Mouse (Mus musculus) R1 (cell line): ENCODE measurements around the gene Rab3gap2.

ENCODE experiments used
- DNase-seq: peaks from one replicate; pipeline ENCODE4 v3.0.0-alpha.2; 2018; ENCODE audit warnings: low read depth, low spot score

Rab3gap2 gene

DNA sequence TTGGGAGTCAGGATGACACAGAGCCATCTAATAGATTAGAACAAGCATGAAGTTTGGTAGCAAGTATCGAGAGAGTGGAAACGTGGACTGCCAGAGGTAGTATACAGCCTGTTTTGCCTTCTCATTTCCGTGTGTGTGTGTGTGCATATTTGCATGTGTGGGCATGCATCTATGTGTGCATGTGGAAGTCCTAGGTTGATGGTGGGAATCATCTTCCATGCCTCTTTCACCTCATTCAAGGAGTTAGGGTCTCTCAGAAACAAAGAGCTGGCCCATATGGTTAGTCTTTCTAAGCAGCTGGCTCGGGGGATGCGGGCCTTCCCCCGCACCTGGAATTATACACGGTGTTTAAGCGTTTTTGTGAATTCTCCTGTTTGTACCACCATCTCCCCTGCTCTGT is 125.9 kb downstream of the Rab3gap2 start:
- no peak for DNase-seq

DNA sequence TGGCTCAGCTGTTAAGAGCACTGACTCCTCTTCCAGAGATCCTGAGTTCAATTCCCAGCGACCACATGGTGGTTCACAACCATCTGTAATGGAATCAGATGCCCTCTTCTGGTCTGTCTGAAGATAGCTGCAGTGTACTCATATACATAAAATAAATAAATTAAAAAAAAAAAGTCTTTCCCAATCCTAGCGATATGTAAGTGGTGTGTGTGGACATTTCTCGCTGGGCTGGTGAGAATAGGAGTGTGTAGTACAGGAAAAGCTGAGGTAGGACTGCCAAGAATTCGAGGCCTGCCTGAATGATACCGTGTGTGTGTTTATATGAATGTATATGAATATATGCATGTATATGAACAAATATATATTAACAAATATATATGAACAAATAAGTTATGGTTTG is 127.4 kb downstream of the Rab3gap2 start:
- DNase-seq = no peak

GRCm38 (mm10) chr1:185331983-185332430 is 128.1 kb downstream of the Rab3gap2 start, which contains the start of gene Bpnt1:
TSS of gene Bpnt1 (plus strand) at chr1:185332149.
- peak; percentile 90 for DNase-seq

DNA sequence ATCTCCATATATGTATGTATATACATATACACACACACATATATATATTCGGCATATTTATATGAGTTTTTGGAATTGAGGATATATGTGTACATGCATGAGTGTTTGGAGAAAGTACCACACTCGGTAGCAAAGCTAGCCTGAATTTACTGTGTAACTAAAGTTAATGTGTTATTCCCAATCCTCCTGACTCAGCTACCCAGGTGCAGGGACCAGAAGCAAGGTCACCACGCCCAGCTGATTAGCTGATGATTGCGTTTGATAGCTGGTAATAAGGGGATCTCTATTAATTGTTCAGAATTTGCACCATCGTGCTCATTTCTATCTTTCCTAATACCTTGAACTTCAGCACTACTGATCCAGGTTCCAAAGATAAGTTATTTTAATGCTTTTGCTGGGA is 129.7 kb downstream of the Rab3gap2 start:
- no peak for DNase-seq

DNA sequence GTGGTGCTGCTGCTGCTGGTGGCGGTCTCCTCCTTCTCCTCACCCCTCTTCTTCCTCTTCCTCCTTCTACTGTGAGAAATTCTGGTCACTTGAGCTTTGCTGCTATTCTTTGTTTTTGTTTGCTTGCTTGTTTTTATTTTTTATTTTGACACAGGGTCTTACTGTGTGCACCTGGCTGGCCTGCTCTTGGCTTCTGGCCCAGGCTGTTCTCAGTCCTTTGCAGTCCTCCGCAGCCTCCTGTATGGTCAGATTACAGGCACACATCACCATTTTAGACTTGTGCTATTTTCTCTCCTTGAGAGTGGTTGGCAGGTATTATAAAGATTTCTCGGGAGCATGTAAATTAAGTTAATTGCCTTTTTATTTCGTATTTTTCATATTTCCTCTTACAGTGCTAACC is 130.2 kb downstream of the Rab3gap2 start:
- DNase-seq = no peak

DNA sequence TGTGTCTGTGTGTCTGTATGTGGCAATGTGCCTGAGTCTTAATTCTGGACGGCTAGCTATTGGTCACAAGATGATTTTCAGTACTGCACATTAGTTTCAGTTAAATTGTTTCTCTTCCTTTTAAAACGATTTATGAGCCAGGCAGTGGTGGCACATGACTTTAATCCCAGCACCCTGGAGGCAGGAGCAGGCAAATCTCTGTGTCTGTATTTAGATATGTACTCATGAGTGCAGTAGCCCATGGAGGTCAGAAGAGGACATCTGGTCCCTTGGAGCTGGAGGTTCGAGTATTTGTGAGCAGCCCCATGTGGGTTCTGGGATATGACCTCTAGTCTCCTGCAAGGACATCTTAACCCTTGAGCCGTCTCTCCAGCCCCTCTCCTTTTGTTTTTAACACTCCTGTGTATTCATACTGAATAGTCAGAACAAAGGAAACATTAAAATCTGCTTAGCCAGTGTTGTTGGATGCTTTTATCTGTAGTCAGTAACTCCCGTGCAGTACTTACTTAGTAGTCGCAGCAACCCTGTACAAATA is 131.4 kb downstream of the Rab3gap2 start:
- DNase-seq = peak; percentile 68
